Mouse (Mus musculus): ENCODE results near the gene Esp8. TPM values are rescaled to one million over a fixed set of nuclear protein-coding genes. Genes with fewer than 3 reads are reported as not detected.
"Not testable (repeated sequence)": the region's sequence is repeated elsewhere in the genome, so short reads cannot be mapped to it uniquely, and the experiment has no call there.

Esp8 gene
- total RNA-seq (2021) = not detected

DNA sequence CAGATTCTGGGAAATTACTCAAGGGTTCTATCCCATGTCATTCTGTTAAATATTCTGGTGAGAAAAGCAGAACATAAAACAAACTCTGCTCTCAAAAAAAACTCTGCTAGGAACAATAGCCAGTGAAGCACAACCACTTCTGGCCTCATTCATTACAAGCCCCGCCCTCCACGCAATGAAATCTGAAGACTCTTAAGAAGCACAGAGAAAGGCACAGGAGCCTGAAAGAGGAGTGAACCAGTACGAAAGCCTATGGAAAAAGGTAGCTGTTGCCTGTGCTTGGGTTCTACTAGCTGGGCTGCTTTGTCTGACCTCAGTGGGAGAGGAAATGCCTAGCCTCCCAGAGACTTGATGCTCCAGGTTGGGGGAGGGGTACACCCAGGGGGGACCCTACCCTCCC, at the start of gene Esp8:
Gene Esp8, plus strand, starts transcription at position 205 of the 400 bp plus-strand sequence.
- intact Hi-C loops (cut with DNase I) = no loop called here
- DNase-seq (ENCODE audit: extremely low spot score in 1 of 2, low spot score in 2 of 2) = no peak

- intact Hi-C loops (cut with DNase I); DNase-seq (ENCODE audit: extremely low spot score in 1 of 2, low spot score in 2 of 2): not testable (repeated sequence)
Measured at GRCm38 (mm10) chr17:40483566-40483965, 36.3 kb upstream of the Esp8 start.

DNA sequence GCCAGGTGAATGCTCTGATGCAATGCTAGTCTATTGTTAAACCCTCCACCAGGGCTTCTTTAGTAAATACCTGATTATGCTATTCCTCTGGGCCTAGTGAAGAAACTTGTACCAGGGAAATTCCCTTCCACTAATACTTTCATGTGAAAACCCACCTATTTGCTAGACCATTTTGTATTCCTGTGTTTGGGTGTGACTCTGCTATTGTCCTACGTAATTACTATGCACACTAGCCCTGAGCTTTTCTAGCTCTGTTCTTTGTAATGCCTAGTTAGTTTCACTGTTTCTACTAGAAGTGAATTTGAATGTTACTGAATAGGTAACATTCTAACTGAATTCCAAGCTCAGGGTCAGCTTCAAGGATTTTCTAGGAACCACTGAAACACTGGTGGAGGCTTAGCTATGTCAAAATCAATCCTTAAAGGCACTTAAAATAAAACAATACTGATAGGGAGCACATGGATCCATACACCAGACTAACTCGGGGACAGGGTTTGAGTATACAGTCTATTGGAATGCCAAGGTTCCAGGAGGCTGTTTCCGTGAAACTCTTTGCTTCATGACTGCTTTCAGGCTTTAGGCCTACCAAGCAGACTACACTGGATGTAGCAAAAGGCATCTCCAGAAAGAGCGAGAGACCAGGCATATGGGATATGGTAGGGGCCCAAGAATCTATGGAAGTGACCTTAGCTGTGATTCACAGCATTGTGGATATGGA, 24.2 kb upstream of the Esp8 start:
- DNase-seq (ENCODE audit: extremely low spot score in 1 of 2, low spot score in 2 of 2); intact Hi-C loops (cut with DNase I): not testable (repeated sequence)

- DNase-seq (ENCODE audit: extremely low spot score in 1 of 2, low spot score in 2 of 2) = no peak
- intact Hi-C loops (cut with DNase I) = no loop called here
Measured at GRCm38 (mm10) chr17:40529813-40530212, 10.0 kb downstream of the Esp8 start.

DNA sequence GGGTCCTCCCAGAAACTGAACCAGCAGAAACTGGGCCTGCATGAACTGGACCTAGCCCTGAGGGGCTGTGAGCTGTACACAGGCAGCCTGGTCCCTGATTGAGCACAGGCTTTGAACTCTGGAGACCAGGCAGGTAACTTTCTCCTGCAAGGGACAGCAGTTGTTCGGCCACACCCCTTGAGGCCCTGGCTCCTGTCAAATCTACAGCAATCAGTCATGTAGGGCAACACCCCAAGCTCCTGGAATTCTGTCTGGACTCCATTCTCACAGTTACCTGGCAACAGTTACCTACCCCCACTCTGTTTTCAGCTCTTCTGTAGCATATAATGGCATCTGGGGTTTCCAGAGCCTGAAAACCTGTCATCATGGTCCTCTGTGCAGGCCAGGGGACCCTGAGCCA, 11.3 kb downstream of the Esp8 start:
- DNase-seq (ENCODE audit: extremely low spot score in 1 of 2, low spot score in 2 of 2) = no peak

GRCm38 (mm10) chr17:40547005-40547404, 27.2 kb downstream of the Esp8 start:
- intact Hi-C loops (cut with DNase I); DNase-seq (ENCODE audit: extremely low spot score in 1 of 2, low spot score in 2 of 2): not testable (repeated sequence)

More for the DNA sequence above, 11.3 kb downstream of the Esp8 start:
- intact Hi-C loops (cut with DNase I) = no loop called here

DNA sequence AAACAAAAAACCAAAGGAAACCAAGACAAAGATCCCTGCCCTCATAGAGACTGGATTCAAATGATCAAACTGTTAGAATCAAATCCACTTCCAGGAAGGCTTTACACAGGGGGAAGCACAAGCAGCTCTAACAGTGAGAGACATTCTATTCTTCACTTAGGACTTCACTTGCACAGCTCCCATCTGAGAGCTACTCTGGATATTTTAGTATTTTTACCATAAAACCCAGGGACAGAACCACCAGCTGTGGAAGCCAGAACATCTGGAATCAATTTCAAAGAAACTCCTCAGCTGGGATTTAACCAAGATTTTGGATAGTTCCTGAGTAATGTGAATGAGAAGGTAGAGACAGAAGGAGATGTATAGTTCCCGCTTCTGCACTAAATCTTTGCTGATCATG, 33.6 kb downstream of the Esp8 start:
- DNase-seq (ENCODE audit: extremely low spot score in 1 of 2, low spot score in 2 of 2) = no peak
- intact Hi-C loops (cut with DNase I) = no loop called here

DNA sequence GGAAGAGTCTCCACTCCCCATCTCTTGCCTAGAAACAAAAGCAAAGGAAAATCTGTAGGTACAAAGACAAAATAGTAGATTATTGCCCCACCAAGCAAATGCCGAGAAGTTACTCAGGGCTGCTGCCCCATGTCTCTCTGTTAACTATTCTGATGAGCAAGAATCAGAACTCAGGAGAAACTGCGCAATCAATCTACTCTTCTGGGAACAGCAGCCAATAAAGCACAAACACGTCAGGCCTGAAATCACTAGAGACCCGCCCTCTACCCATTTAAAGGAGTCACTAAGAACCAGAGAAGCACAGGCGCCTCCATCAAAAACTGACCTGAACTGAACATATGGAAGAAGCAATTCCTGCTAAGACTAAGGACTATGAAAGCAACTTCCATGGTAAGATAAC, 41.4 kb downstream of the Esp8 start, which contains the start of gene Esp6:
Gene Esp6, plus strand, starts transcription at position 301 of the 400 bp plus-strand sequence.
- no peak for DNase-seq (ENCODE audit: extremely low spot score in 1 of 2, low spot score in 2 of 2)
- intact Hi-C loops (cut with DNase I) = no loop called here

Other genes with a start within 250 kb of the Esp8 start
- gene Crisp1, start 200.8 kb upstream of the Esp8 start, total RNA-seq (2021) = under 1 TPM in 1 of 2 experiments, not detected in 1; 0.24 TPM
- not detected for gene Esp6, start 41.5 kb downstream of the Esp8 start, total RNA-seq (2021)
- gene Esp4, start 78.6 kb downstream of the Esp8 start, total RNA-seq (2021) = not detected
- not detected for gene Esp3, start 112.1 kb downstream of the Esp8 start, total RNA-seq (2021)
- gene Esp1, start 207.1 kb downstream of the Esp8 start, total RNA-seq (2021) = not detected

Data from left cerebral cortex, postnatal 10 days (tissue).